Mouse (Mus musculus): Measurements from ENCODE around the gene Sox5.

DNA sequence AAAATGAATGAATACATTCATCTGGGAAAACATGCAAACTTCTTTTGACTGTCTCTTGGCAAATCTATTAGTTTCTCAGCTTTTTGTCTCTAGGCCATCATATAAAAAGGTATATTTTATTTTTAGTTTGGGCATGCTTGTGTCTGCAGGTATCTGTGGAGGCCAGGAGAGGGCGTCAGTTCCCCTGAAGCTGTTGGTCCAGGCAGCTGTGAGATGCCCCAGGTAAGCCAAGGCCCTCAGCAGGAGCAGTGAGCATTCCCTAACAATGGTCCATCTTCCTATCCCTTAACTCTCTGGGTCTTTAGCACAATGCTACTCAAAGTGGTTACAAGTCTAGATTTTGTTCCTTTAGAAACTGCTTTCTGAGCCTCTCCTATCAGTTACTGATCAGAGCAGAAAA is 338.1 kb downstream of the Sox5 start:
- TF ChIP-seq POLR2A (IDR thresholded peaks at IDR 0.05; ENCODE audit: extremely low read depth, insufficient read depth, low read length) (no peak), CTCF (IDR thresholded peaks at IDR 0.05; ENCODE audit: extremely low read depth, insufficient read depth, low read length) (no peak)

Data from cortical plate, adult 2 months (tissue).